Mouse (Mus musculus): Measurements from ENCODE around the gene Zfp553.

Gene Zfp553

GRCm38 (mm10) chr7:127211014-127211745 lies 21.7 kb upstream of the Zfp553 start:
- peak in 1 of 2 experiments; percentile 22 for DNase-seq

- no peak for DNase-seq
These were observed 20.2 kb upstream of the Zfp553 start for GRCm38 (mm10) chr7:127212432-127213250.

DNA sequence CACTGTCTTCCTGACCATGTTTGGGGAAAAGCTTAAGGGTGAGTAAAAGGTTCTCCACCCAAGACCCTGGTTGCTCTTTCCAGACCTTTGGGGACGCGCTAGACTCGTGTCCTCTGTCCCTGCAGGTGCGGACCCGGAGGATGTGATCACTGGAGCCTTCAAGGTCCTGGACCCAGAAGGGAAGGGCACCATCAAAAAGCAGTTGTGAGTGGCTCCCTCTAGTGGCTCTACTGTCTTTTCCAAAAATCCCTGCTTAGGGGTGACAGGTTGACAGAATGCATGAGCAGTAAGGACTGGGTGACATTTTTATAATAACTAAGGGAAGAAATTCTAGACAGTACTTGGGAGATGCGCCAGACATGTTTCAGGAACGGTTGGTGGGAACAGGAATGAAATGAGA lies 19.4 kb upstream of the Zfp553 start:
- DNase-seq: peak; percentile 56 to 57

DNA sequence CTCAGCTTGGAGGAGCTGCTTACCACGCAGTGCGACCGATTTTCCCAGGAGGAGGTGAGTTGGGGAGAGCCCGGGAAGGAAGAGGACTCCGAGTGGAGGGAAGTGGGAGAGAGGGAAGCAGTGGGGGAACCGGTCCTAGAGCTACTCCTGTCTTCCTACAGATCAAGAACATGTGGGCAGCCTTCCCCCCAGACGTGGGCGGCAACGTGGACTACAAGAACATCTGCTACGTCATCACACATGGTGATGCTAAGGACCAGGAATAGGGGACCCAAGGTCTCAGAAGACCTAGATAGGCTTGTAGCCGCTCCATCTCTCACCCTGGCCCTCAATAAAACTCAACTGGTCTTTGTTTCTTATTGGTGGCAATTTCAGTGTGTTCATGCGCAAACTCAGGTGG lies 18.9 kb upstream of the Zfp553 start:
- no peak for DNase-seq

DNA sequence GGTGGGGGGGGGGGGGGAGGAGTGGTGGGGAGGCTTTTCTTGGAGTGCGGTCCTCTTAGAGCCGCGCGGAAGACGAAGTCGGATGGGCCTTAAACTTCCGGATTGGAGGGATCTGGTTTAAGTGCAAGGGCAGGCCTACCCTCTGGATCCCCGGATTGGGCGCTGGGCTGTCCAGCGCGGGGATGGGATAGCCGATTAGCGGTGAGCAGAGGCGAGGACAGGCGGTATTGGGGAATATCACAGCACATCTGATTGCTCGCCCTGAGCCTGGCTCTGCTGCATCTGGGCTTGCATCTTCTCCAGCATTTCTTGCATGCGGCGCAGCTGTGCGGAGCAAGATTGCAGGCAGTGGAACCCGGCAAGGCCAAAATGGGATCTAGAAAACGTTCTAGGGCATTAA lies 18.3 kb upstream of the Zfp553 start:
- DNase-seq: no peak

DNA sequence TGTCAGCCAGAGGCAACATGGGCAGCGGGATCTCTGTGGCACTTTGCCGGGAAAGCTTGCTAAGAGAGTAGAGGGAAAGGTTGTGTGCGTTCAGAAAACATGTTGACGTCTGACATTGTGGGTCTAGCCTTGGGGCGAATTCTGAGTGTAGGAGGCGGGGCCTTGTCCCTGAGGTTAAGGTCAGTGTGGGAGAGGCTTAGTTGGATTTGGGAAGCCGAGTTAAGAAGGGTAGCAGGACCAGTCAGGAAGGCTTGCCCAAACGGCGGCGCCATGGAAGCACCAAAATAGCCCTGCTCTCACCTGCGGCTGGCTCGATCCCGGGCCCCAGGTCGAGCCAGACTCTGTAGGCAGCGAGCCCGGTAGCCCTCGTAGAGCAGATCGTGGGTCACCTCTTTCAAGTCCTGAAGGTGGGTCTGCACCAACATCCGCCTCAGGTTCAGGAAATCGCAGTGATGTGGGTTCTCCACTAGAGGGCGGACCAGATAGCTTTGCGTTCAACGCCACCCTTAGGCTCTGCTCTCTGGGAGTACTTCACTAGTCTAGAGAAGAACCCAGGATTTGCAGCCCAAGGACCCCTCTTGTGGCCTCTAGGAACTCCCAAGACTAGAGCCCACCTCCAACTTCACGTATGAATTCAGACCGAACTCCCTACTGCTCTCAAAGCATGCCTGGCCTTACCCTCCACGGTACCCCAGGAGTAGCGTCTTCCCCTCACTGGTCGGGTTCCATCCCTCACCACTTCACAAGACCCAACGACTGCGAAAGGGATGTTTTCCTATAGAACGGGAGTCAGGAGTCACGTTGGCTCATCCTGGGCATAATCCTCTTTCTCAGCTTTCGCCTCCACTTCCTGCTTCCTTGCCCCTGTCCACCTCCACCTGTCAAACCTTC lies 17.6 kb upstream of the Zfp553 start:
- DNase-seq: peak; percentile 73 to 77

- DNase-seq: no peak
These were observed 16.6 kb upstream of the Zfp553 start for GRCm38 (mm10) chr7:127216307-127216706.

DNA sequence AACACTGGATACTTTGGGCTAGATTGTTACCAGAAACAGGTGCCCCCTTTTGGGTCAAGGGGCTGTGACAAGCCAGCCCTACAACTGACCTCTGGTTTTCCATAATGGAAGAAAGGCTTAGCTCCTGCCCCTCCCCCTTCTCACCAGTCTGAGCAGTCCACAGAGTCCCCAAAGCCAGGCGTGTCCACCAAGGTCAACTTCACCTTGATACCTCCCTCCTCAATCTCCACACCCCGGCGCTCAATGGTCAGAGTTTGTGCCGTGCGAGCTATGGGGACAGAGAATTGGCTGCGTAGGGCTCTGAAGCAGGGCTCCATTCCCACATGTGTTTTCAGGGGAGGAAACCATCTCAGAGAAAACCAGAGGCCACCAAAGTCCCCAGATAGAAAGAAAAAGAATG lies 15.4 kb upstream of the Zfp553 start:
- DNase-seq: no peak

- DNase-seq: peak; percentile 62 to 70
These were observed 14.8 kb upstream of the Zfp553 start for GRCm38 (mm10) chr7:127217901-127218642.

DNA sequence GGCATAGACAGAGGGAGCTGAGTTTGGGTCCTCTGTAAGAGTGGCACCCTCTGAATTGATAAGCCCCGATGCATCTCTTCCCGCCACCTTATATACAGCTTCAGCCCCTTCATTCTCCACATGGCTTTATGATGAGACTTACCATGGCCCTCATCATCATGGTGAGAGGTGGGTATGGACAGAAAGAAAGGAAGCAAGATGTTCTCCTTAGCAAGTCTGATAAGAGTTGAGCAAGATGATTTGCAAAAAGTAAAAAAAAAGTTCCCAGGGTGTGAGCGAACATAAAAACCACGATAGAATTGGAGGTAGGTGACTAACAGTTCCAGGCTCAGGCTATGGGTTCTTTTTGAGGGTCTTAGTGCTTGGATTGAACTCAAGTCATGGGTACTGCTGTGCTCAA lies 14.2 kb upstream of the Zfp553 start:
- no peak for DNase-seq

- peak in 1 of 2 experiments; percentile 28 for DNase-seq
These were observed 12.4 kb upstream of the Zfp553 start for GRCm38 (mm10) chr7:127220440-127220839.

GRCm38 (mm10) chr7:127223106-127223505 lies 9.8 kb upstream of the Zfp553 start:
- no peak for DNase-seq

DNA sequence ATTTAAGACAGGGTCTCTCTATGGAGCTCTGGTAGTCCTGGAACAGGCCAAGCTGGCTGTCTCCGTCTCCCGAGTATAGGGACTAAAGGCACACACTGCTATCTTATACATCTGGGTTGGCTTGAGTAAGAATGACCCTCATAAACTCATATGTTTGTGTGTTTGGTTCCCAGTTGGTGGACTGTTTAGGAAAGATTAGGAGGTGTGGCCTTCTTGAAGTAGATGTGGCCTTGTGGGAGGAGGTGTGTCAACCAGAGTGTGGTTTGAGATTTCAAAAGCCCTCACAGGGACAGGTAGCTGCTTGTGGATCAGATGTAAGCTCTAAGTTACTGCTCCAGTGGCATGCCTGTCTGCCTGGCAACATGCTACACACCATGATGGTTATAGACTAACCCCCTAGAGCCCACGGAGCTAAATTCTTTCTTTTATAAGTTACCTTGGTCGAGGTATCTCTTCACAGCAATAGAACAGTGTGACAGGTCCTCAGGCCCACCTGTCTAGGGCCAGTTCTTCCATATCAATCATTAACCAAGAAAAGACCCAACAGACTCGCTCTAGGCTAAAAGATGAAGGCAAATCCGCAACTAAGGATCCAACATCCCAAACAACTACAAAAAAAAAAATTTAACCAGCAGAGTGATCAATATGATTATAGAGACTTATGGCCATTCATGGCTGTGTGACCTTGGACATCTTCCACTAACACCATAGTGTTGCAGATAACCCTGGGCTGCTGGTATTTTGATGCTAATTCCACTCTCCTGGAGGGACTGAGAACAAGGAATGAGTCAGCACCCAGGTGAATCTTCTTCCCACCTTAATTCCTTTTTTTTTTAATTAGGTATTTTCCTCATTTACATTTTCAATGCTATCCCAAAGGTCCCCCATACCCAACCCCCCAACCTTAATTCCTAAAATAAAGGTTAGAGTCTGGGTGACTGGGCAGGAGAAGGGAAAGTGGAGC lies 9.1 kb upstream of the Zfp553 start:
- DNase-seq: no peak

DNA sequence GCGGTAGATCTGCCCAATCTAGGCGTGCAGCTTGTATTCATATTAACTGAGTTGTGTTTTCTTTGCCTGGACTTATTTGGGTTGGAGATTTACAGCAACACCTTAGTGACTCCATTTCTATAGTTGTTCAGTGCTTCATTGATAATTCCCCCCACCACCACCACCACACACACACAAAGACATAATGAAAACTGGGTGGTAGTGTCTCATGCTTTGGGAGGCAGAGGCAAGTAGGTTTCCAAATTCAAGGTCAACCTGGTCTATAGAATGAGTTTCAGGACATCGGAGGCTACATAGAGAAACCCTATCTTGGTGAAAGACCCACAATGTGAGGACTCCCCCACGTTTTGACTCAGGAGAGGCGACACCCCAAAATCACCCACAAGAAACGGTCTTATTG lies 8.2 kb upstream of the Zfp553 start:
- no peak for DNase-seq

DNA sequence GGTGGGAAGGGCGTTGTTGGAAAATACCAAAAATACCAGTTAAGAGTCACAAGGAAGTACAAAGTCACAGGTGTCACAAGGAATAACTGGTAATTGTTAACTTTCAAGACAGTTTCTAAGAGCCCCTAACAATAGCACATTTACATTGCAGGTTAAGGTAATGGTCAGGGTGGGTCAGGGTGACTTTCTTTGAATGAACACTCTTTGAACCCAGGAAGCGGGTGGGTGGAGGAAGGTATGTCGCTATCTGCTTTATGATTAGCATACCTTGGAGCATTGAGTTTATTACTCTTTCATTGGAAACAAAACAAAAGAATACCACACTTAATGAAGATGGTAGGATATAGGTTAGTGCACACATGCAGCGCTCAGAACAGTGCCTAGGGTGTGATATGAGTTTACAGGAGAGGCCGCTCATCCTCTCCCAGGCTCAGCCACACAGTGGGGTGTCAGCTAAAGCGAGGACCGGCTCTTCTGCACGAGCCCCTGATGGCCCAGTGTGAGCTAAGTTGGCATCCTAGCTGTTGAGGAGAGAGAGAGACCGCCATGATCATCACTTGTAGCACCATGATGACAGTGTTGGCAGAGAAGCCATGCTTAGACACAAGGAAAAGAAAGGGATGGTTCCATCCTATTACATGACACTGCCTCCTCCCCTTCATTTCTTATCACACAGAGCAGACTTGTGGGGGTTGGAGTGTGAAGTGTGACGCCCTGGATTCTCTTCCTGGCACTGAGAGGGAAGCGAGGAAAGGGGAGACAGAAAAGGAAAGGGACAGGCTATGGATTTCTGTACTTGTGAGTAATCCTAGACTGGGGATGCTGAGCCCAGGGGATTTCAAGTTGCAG lies 7.5 kb upstream of the Zfp553 start:
- DNase-seq: no peak

GRCm38 (mm10) chr7:127228615-127229303 lies 4.1 kb upstream of the Zfp553 start:
- peak; percentile 88 to 90 for DNase-seq

DNA sequence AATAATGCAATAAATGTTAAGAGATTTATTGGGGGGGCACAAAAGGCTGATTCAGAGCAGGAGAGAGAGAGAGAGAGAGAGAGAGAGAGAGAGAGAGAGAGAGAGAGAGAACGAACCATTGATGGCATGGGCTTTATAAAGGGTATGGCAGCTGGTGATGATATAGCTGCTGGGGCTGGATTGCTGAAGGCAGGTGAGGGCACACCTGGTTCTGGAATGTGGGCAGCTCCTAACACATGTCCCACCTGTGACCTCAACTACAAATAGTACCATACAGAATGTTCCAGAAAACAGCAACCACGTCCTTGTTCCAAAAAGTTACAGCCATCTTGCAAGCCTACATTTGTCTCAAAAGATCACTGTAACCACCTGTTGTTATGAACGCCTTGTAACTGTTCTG lies 1.5 kb upstream of the Zfp553 start:
- DNase-seq: no peak

DNA sequence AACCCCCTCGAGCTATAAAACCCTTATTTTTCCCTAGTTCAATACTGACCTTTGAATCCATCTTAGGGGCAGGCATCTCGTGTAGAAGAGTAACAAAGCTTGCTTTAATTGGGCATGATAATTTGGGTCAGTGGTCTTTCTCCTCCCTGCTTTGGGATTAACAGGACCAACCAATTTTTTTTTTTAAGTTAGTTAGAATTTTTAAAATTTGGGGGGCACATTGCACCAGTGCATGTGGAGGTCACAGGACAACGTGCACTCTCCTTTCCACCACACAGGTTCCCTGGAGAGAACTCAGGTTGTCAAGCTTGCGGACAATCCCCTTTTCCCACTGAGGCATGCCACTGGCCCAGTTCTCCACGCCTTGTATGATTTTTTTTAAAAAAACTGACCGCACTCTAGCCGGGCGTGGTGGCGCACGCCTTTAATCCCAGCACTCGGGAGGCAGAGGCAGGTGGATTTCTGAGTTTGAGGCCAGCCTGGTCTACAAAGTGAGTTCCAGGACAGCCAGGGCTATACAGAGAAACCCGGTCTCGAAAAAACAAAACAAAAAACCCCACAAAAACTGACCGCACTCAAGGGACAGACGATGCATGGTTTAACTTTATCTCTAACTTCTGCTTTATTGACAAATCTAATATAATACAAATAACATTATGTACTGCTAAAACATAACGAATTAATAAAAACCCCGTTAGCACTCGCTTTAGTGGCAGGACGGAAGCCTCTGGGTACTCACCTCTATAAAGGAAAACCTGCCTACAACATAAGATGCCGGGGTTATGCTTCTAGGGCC lies 837 bp upstream of the Zfp553 start:
- no peak for DNase-seq

DNA sequence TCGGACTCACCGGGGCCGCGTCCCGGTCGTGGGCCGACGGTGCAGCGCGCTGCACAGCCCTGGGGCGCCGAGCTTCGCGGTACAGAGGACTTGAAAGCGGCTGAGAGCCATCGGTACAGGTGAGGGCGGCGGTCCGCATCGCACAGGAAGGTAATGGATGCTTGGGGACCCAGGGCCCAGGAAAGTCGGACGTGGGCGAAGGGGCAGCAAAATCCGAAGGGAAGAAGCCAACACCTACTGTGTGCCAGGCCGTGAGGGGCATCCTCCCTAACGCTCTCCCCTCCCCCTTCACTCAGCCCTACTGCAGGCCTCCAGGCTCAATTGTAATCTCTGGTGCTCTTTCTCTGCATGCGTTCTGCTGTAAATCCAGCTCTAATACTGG lies 498 bp downstream of the Zfp553 start:
- no peak for DNase-seq

Measured in B cell, adult 2 months (primary cell).